Mouse (Mus musculus) urinary bladder, postnatal 25 days (tissue): ENCODE results near the gene Cox19.

Experiments used
- DNase-seq: peaks from one replicate; pipeline ENCODE4 v3.0.0; 2022; ENCODE audit warnings: low spot score

Gene Cox19

GRCm38 (mm10) chr5:139327634-139328020, 23.6 kb downstream of the Cox19 start:
- no peak for DNase-seq

DNA sequence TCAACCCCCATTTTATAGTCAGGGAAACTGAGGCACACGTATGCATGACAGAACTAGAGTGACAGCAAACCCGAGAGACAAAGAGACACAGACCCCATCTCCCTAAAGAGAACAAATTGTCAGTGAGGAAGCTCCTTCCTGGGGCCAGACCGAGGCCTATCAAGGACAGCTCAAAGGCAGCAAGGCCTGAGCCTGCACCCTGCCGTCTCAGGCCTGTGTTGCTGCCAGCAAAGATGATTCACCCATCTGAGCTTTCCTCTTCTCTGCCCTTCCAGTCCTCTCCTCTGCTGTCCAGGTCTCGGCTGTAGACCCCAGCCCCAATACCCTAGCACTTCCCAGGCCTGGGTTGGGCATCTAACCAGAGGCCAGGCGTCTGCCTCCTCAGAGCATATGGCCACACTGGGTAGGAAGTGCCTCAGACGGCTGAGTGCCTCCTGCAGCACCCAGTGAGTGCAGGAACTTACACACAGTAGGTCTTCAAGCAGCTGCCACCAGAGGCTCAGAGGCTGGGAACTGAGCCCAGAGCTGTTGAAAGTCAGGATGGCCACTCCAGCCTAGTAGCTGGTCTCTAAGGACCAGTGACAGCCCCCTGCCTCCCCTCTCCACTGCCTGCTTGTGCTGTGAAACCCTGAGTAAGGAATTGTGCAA, 24.1 kb downstream of the Cox19 start:
- DNase-seq: no peak

GRCm38 (mm10) chr5:139326111-139326696, 25.0 kb downstream of the Cox19 start:
- no peak for DNase-seq

- peak; percentile 63 for DNase-seq
Observed at GRCm38 (mm10) chr5:139325395-139325966, 25.7 kb downstream of the Cox19 start, which contains the start of gene Adap1. Adap1 (minus strand) TSS chr5:139325622.

DNA sequence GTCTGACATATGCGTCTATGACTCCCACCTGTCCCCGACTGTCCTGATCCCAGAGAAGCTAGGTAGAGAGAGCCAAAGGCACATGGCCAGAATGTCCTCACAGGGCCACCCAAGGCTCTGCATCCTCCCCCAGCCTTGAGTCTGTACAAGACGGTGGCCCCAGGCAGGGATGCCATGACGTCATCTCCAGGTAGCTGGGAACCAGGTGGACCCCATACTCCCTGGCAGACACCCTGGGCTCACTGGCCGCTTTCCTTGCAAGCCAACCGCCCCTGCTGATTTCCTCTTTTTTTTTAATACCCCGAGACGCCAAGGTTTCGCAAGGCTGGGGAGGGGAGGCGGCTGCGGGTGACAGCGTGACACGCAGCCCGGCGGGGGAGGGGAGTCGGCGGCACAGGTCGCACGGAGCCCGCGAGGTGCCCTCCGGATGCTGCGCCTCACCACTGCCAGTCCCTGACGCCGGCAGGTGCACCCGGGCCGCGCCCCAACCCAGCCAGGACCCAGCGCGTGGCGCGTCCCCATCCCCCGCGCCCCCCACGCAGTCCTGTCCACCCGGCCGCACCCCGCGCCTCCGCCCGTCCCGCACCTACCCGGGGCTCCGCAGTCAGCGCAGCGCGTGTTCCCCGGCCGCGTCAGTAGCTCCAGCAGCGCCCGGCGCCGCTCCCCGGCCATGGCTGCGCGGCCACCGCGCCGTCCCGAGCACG, 26.4 kb downstream of the Cox19 start:
- no peak for DNase-seq

- DNase-seq: no peak
Observed at GRCm38 (mm10) chr5:139324045-139324491, 27.1 kb downstream of the Cox19 start.

DNA sequence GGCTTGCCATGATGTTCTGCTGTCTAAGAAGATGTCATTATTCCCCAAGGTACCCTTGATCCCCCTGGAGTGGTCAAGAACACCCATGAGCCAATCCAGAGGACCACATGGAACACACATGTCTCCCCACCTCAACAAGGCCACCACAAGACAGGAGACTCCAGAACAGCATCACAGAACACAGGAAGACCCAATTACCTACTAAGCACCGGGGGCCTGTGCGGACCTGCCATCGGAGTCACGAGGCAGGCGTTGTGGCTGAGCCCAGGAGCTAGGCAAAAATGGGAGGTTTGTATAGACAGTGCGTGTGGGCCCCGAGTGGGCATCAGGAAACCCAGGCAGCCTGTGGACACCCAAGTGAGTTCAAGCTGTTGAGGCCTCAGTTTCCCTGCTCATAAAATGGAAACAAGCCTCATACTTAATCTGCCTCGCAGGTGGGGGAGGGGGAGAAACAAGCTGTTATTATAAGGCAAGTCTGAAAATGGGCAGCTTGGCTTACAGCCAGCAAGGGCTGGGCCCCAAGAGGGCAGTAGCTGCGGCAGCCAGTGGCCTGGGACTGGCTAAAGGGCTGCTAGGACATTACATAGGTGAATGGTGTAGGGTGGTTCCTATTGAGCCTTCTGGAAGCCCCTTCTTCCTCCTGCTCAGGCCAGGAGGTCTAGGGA, 27.8 kb downstream of the Cox19 start:
- no peak for DNase-seq

DNA sequence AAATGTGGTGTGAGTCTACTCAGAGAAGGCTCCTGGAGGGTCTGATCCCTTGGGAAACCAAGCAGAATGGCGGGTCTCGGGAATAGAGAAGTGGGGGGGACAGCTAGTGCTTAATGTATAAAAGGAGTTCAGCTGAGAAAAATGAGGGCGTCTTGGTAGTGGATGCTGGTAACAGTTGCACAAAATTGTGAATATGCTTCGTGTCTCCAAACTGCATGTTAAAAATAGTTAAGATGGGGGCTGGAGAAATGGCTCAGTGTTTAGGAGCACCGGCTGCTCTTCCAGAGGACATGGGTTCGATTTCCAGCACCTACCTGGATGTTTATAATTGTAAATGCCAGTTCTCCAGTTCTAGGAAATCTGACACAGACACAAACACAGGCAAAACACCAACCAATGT, 29.9 kb downstream of the Cox19 start:
- DNase-seq: no peak

DNA sequence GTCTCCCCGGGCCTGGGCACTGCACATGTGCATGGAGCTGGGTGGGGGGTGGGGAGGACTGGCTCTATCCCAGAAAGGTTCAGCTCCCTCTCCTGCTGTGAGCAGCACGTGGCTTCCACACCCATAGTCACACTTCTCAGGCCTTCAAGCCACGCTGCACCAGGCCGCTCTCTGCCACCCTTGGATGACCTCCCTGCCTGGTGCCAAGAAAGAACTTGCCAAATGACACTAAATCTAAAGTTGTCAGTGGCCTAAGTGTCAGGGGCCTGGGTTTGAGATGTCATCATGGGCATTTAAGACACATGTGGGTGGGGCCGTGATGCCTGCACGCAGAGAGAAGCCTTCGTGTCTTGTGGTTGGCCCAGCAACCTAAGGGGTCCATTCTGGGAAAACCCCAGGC, 30.8 kb downstream of the Cox19 start:
- DNase-seq: no peak

GRCm38 (mm10) chr5:139317751-139318504, 33.3 kb downstream of the Cox19 start:
- DNase-seq: no peak

GRCm38 (mm10) chr5:139316982-139317675, 34.1 kb downstream of the Cox19 start:
- DNase-seq: peak; percentile 60

DNA sequence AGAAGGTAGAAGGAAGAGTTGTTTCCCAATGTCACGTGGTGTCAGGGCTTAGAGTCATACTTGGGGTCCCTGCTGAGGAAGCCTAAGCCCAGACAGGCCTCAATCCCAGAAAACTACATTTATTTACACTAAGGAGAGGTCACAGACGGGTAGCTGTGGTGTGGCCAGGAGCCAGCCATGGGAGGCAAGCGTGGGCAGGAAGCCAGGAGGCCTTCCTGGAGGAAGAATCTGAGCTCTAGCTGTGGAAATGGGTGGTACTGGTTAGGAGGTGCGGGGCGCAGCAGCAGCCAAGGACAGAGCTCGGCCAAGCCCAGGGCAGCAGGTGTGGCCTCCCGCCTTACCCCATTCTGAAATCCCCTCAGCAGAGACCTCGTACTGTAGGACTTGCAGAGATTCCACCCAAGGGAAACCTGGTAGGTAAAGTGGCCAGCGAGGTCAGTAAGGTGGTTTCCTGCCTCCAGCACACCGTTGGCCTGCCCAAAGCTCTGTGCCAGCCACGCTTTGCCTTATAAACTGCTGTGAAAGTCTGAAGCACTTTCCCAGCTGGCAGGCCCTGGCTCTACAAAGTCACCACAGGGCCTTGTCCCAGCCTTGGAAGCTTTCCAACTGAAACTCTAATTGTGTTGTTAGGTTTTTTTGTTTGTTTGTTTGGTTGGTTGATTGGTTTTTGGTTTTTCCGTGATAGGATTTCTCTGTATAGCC, 36.1 kb downstream of the Cox19 start:
- no peak for DNase-seq

GRCm38 (mm10) chr5:139313536-139313935, 37.7 kb downstream of the Cox19 start:
- no peak for DNase-seq

DNA sequence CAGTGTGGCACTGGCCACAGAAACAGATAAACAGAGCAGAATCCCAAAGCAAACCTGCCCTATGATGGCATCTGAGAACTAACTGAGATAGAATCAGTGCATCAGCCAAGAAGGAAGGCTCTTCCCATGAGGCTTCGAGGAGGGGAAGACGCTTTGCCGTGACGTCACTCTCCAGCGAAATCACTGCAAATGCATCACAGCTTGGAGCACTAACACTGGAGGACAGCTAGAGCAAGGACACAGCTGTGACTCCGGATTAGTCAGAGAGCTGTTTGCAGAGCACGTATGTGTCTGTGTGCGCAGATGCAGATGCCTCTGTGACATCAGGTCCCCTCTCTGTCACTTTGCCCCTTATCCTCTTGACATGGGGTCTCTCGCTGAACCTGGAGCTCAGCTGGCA, 39.4 kb downstream of the Cox19 start:
- no peak for DNase-seq

GRCm38 (mm10) chr5:139310477-139310876, 40.7 kb downstream of the Cox19 start:
- no peak for DNase-seq

- DNase-seq: no peak
Observed at GRCm38 (mm10) chr5:139309946-139310345, 41.3 kb downstream of the Cox19 start.

GRCm38 (mm10) chr5:139303646-139304061, 47.6 kb downstream of the Cox19 start:
- no peak for DNase-seq

DNA sequence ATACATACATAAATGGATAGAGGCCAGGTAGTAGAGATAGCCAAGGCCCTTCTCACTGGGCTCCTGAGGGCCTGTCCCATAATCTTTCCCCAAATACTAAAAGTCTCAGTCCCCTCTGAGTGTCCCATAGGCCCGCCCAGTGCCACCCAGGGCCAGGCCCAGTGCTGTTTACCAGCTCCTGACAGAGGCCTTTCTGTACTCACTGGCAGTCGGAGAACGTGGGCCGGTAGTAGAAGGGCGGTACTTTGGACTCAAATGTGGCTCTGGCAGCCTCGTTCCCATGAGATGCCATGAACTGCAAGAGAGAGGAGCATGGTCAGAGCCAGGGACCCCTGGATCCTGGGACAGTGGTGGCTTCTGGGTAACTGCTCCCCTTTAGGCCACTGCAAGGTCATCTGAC, 49.1 kb downstream of the Cox19 start:
- no peak for DNase-seq

DNA sequence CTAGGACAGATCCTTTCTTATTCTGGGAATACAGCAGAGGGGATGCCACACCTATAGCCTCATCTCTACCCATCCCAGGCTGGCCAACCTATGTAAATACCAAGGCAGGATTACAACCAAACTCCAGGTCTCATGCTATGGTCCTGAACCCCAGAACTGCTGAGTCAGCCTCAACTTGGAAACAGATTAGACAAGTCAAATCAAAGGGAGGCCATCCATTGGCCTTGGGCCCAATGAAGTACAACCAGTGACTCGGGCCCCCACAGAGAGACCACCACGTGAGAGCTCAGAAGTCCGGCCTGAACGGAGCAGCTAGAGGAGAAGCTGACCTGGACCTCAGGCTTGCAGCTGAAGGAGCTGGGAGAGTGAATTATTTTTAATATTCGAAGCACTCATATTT, 53.5 kb downstream of the Cox19 start:
- DNase-seq: no peak

DNA sequence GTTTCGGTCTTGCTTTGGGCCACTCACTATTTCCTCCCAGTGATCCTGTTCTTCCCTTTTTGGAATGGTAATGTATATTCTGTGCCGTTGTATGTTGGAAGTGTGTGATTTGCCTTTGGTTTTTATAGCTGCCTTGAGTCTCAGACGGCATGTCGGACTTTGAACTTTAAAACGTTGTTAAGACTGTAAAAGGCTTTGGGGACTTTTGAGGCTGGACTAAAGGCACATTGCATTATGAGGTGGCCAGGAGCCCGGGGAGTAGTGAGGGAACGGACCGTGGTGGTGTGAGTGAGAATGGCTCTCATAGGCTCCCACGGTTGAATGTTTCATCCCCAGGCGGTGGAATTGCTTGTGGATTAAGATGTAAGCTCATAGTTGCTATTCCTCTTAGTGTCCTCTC, 54.1 kb downstream of the Cox19 start:
- no peak for DNase-seq
